Mouse (Mus musculus) gastrocnemius, adult 18-20 months (tissue): ENCODE results near the gene Cacna2d4. TPM values are rescaled to one million over a fixed set of nuclear protein-coding genes. Genes with fewer than 3 reads are reported as not detected.
A peak's percentile ranks its signal among the peaks of the same experiment; 100 is the strongest.
"Not testable (repeated sequence)": the region's sequence is repeated elsewhere in the genome, so short reads cannot be mapped to it uniquely, and the experiment has no call there.

Experiments
- DNase-seq: peaks from one replicate; pipeline ENCODE4 v3.0.0; 2021; ENCODE audit warnings: low spot score
- long read RNA-seq, 2 experiments: library from polyadenylated mRNA; stranded (forward); transcript quantifications; one replicate each; pipeline ENCODE4 v2.0.0; 2021
- total RNA-seq, 2 experiments: library from RNA; stranded (reverse); gene quantifications; 2 replicates each; pipeline ENCODE4 v1.2.3; 2021

Cacna2d4 gene
- under 1 TPM; 0.85 to 0.89 TPM for total RNA-seq
- long read RNA-seq, experiment 1: 0 reads
- long read RNA-seq, experiment 2, partial matches to known transcripts: 2 of 2 reads
- long read RNA-seq, experiment 2, other reads (novel, unspliced or antisense): 0 of 2 reads

DNA sequence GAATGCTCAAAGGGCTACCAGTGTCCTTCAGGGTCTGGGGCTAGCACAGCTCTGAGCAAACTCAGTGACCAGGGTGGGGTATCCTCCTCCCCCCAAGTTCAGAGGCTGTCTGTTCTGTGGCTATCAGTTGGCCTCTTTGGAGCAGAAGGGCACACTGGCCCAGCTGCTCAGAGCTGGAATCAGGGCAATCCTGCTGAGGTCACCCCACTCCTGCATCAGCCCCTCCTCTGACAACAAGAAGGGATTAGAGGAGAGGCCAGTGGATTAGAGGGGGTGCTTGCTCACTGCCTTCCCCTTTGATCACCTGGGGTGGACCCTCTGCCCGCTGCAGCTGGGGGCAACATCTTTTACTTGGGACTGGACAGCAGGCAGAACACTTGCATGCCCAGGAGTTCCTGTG, at the start of gene Cacna2d4:
Cacna2d4 (plus strand) TSS at position 286 of the 400 bp plus-strand sequence.
- no peak for DNase-seq

DNA sequence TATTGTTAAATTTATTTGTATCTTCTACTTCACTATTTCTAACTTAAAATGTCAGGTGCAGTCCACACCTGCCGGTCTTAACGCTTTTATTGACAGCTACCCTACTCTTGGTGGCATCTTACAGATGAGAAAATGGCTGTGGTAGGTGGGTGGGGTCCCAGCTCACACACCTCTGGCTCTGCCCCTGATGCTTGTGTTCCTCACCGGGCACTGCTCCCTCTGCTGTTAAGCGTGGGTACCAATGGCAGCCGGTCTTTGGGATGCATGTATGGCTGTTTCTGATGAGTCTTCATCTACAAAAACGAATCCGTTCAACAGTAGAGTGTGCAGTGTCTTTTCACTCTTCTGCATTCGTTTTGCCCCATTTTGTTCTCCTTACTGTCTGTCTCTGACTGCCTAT, 49.7 kb upstream of the Cacna2d4 start:
- no peak for DNase-seq

DNA sequence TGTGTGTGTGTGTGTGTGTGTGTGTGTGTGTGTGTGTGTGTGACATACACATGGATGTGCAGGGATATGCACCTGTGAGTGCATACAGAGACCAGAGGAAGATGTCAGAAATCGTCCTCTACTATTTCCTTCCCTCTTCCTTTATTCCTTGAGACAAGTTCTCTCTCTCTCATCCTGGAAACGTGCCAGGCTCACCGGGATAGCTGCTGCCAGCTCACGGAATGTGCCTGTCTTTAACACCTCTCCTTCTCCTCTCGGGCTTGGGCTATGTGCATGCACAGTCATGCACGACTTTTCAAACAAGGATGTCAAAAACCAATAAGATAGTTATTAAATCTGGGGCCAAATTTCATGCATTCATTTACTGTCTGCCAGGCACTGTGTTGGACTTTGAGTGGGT, 48.7 kb upstream of the Cacna2d4 start:
- DNase-seq: no peak

DNA sequence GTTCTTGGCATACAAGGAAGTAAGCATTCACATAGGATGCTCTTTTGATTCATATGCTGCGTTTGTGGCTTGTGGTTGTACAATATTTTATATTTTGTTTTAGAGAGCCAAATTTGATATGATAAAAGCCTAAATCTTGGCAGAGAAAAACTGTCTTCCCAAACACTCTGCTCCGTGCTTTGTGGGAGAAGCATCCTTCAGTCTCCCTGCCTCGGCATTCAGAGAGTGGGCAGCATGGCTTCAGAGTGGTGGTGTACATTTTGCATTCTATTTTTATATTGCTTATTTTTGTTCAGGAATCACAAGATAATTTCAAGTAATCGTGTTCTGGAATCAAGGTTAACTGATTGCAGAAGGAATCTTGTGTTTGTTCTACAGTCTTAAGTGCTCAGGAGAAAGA, 44.8 kb upstream of the Cacna2d4 start:
- no peak for DNase-seq

DNA sequence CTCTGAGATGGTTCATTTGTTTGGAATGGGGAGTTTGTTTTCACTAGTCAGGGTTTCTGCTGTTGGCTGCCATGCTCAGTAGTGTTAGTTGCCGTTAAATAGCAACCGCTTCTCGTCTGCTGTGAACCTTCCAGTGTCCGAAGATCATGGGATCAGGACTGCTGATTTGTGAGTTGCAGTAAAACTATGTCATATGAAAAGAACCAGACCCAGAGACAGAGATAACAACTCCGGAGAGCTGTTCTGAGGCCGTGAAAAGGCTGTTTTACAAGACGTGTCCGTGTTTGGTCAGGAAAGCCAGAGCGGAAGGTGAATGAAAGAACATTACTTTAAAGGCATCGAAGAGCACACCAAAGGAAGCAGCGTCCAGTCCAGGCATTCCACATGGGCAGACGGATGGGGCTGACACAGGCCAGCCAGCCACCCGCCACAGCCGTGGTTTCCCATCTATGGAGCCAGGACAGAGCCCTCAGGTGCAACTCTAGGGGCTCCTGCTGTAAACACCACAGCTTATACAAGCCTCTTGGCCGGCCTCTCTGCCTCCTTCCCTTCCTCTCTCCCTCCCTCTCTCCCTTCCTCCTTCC, 42.7 kb upstream of the Cacna2d4 start:
- no peak for DNase-seq

DNA sequence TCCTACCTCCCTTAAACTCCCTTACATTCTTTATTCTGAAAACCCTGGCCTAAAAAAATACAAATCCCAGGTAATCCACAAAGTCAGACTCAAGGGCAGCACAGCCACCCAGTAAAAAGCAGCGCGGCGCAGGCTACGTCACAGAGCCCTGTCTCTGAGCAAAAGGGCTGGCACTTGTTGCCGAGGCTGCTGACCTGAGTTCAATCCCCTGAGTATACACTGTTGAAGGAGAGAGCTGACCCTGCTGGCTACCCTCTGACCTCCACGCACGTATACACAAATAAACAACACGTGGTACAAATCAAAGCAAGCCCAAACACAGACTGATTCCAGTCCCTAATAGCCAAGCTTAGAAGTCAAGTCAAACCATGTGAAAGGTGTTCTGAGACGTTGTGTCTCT, 42.2 kb upstream of the Cacna2d4 start:
- DNase-seq: no peak

DNA sequence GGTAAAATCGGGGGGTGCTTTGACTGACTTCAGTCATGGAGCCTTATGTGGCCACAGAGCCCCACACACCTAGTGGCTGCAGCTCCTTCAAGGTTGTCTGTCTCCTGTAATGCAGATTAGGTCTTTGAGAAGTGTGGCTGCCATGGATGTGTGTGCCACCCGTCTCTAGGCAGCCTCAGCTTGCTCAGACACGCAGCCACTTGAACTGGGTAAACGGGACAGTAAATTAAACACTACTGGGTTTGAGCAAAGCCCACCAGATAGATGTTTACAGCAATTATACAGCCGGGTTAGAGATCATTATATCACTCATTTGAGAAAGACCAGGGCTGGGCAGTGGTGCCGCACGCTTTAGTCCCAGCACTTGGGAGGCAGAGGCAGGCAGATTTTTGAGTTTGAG, 41.7 kb upstream of the Cacna2d4 start:
- no peak for DNase-seq

DNA sequence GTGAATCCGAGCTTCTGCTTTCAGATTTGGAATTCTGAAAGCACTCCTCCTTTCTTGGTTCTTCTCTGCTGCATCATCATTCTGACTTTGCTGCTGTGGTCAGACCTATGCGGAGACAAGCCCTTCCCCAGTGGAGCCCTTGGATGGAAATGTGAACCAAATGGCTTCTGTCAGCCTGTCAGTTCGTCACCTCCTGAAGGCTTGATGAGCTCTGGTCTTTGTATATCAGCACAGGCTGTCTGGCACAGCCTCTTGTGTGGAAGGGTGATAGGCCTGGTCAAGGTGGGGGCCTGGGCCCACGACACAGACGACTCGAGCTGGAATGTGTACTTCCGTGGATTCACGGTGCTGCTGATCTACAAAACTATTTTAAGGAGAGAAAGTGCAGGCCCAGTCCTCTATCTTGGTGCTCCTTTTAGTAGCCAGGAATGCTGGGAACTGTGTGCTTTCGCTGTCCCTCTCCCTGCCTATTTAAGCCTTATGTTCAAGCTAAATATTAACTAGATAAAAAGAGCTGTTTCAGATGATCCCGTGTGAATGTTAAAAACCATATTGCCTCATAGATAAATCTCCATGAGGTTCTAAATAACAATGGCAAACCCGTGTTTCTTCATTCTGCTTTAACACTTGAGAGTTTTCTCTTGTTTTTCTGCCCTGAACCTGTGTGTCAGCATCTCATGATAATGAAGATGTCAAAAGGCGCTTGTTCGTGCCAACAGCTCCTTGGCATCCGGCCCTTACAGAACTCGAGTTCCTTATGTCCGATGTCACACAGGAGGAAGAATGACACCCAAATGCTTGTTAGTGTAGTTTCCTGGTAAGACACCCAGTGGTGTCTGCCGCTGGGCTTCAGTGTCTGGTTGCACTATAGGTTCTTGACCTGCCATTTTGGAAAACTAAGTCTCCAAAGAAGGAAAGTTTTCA, 39.7 kb upstream of the Cacna2d4 start, which contains the start of gene Cacna1c:
Cacna1c (minus strand) TSS at position 37 of the 924 bp plus-strand sequence.
- DNase-seq: no peak

DNA sequence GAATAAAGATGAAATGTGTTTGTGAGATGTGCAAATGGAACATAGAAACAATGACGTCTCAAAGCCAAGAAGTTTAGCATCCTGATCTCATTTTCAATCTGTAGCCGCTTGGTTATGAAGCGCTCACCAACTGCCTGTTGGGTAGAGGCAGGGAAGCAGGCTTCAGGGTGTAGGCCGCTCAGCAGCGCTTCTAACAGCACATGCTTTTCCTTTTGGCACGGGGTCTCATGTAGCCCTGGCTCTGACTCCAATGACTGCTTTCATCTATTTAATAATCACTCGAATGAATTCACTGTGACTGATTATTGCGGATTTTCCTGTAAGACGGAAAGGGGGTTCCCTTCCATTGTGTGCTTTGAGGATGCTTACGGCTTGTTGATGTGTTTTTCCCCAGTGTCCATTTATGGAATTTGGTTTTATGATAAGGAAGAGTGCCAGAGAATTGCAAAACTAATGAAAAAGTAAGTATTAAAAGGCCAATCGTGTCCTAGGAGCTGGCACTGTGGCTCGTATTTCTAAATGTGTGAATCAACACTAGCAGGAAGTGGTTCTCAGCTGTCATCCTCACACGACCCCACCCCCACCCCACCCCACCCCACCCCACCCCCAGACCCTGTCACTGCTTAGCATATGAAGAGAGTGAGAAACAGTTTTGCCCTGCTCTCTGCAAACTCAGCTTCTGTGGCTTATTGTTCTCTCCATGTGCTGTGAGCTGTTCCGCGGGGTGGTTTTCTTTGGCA, 37.6 kb upstream of the Cacna2d4 start:
- peak; percentile 16 for DNase-seq

DNA sequence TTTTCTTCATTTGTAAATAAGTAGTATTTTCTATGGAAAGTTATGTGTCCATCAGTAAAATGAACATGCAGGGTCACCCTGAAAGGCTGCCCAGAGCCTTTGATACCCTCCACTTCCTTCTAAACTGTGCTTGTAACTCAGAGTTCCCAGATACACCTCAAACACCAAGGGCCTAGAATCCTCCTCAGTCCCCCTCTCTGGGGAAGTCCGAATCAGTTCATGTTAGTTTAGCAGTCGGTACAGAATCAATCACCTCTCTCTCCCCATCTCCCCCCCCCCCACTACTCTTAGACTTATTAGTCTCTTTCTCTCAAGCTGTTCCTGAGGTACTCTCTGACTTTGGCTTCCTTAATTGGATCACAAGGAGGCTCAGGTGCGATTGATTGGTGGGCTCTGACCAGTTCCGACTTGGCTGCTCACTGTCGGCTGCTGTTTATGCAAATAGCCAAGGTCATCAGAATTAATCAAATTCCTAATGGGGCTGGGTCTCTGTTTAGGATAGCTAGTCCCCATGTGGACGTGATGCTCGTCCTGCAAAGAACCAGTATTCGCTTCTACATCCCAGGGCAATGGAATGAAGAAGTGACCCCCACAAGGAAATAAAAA, 36.9 kb upstream of the Cacna2d4 start:
- no peak for DNase-seq

DNA sequence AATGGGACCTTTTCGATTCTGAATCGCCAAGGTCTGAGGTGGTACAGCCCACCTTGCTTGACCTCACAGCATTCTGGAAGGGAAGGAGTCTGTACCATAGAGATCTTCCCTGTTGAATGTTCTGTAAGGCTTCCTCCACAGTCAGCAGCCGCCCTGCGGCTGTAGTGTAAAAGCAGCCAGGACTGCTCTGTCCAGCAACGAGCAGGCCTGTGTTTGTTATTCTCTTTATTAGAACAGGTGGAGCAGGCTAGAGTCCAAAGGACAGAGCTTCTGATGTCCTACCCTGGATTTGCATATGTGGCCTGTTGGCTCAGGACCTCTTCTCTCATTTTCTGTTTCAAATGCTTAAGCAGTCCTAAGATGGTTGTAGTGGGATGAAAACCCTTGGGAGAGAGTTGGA, 36.0 kb upstream of the Cacna2d4 start:
- no peak for DNase-seq

DNA sequence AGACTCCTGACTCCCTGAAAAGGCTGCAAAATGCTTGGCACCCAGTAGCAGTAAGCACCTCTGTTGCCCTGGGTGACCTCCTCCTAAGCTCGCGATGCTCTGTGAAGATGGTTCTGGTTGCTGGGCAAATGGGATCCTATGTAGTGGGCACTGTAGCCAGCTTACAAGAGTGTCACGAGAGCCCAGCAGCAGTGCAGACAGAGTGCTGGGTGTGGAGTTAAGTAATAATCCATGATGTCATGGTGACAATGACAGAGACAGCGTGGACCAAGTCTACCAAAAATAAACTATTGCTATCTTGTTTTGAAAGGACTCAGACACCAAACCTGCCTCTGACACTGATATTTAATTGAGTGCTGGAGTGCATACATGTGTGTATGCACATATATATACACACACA, 34.8 kb upstream of the Cacna2d4 start:
- DNase-seq: no peak

DNA sequence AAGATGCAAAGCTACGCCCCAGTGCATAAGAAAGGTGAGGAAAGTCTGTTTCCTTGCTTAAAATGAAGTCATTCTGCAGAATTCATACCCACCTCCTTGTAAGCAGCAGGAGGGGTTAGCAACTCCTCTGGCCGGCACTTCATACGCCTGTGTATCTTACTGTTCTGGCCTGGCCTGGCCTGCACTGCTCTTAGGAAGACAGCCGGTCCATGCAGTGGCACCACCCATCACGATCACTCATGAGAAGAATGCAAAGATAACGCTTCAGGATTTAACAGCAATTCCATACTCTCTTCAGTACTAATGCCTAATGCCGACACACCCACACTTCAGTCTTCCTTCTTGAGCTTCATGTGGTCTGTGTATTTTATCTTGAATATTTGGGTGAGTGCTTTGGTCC, 32.0 kb upstream of the Cacna2d4 start:
- no peak for DNase-seq

DNA sequence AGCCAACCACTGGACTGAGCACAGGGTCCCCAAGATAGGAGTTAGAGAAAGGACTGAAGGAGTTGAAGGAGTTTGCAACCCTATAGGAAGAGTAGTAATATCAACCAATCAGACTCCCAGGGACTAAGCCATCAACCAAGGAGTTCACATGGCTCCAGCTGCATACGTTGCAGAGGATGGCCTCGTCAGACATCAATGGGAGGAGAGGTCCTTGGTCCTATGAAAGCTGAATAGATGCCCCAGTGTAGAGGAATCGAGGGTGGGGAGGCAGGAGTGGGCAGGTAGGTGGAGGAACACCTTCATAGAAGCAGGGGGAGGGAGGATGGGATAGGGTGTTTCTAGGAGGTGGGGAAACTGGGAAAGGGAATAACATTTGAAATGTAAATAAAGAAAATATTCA, 31.4 kb upstream of the Cacna2d4 start:
- no peak for DNase-seq

DNA sequence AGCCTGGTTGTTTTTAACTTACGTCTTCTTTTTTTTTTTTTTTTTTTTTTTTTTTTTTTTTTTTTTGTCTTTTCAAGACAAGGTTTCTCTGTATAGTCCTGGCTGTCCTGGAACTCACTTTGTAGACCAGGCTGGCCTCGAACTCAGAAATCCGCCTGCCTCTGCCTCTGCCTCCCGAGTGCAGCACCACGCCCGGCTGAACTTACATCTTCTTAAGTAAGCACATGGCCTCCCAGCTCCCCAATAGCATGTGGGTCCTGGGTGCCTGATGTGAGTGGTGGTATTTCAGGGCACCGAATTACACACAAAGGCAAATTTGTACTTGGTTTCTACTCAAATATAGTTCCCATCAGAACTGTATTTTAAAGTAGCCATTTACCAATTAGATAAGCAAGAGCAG, 30.3 kb upstream of the Cacna2d4 start:
- not testable (repeated sequence) for DNase-seq

DNA sequence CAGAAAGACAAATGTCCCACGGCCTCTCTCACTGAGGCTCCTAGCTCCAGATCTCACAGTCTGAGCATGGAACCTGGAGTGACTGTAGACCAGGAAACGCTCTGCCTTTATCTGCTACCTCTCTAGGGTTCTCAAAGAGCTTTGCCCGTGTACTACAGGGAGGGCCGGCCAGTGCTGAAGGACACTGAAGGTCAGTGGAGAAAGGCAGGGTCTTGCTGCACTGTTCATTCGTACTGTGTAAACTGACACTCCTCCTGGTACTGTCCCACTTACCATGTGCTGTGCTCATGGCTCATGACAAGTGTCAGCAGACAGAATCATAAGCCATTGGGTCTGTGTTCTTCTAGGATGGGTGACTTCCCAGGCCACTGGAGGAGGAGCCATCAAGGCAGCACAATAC, 23.0 kb upstream of the Cacna2d4 start:
- no peak for DNase-seq

DNA sequence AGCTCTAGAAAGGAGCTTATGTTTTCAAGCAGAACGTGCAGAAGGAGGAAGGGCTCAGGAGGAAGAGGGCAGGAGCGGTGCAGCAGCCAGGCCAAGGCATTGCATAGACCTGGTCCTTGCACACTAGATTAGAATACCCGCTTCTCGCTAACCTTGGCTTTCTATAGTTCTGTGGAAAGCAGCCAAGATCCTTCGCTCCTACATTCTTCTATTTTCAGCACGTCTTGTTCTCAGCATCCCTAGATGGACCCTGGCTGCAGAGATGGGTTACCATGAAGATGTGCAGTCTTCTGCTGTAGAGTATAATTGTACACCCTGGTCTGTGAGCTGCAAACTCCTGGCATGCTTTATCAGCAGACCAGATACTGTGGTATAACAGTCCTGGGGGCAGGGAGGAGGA, 22.1 kb upstream of the Cacna2d4 start:
- no peak for DNase-seq

DNA sequence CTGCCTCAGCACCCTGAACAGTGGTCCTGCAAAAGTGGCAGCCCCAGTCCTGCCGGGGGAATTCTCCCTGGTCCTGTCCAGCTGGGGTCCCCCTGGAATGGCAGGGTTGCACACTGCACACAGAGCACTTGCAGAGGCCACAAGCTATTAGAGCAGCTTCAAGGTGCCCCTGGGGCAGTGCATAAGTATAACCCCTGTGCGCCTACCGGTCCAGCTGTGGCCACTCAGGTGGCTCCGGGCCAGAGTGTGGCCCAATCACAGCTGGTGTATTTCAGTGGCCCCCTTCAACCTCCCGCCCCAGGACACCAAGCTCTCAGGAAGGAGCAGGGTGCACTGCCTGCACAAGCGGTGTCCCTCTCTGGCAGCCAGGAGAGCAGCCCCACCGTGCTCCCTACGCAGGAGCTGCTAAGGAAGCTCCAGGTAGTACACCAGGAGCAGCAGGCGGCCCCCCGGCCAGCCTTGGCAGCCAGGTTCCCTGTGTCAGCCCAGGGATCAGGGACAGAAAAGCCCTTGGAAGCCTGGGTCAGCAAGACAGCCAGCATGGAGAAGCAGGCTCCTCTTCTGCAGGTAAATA, 21.2 kb upstream of the Cacna2d4 start:
- DNase-seq: no peak

DNA sequence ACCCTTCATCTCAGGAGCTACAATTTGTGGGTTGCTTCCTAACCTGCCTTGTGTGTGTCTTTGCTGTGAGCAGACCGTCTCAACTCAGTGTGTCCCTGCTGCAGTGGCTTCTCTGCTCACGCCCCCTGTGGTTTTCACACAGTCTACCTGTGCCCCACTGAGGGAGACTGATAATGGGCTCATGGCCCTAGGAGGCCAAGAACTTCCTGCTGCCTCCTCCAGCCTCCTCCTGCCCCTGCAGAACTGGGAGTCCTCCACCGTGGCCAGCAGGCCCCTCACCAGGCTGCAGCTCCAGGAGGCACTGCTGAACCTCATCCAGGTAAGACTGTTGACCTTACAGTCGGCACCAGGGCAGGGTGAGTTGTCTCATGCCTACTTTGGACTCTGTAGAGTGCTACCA, 18.7 kb upstream of the Cacna2d4 start:
- DNase-seq: no peak

DNA sequence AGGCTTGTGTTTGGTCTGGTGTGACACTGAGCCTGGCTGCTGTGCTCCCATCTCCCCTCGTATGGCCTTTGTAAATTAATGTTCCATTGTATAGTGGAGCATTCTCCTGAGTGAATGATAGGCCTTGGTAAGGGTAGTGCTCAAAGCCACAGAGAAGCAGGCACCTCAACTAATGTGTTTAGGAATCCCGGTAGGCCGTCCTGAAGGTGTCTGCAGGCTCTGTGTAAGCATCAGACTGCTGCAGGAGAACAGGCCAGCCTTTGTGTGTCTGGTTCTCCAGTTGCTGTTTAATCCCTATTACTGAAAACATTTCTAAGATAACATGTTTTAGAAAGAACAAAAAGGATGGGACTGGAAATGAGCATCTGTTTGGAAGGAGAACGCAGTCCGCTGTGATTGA, 17.7 kb upstream of the Cacna2d4 start:
- no peak for DNase-seq

DNA sequence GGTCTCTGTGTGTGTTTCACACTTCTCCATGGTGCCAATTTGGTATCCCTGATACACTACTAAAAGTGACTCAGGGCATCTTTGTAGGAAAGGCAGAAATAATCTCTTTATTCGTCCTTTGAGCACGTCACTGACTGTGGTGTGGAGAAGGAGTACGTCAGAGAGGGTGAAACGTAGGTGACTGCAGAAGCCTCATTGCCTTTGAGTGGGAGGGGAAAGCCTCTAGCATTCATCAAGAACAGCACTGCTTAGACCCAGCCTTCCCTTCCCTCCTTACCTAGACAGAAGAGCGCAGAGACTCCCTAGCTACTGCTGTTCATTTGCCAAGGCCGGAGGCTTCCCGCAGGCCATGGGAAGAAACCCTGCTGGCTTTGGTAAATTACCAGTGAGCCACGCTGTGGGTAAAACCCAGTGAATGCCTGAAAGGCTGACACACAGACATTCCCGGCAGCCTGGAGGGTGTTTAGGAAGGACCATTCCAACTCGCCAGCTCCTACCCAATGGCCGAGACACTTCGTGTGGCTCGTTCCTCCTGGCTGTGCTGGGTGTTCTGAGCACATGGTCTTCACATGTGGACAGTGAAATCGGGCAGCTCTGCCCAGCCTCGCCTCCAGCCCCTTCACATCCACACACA, 17.0 kb upstream of the Cacna2d4 start:
- DNase-seq: no peak
